Mouse (Mus musculus) bone marrow macrophage, adult 2 months (primary cell): ENCODE measurements around the gene Ppp1r8. TPM values are rescaled to one million over a fixed set of nuclear protein-coding genes. Genes with fewer than 3 reads are reported as not detected.

Experiments used
- H3K27ac ChIP-seq: 2 replicates; pipeline ENCODE4 v1.5.1; 2012; ENCODE audit warnings: low read depth, low read length; ENCODE audit not compliant: insufficient read depth
- H3K4me1 ChIP-seq: 2 replicates; pipeline ENCODE4 v1.6.1; 2012; ENCODE audit warnings: low read length; ENCODE audit not compliant: control insufficient read depth, insufficient read depth
- H3K4me3 ChIP-seq: 2 replicates; pipeline ENCODE4 v1.5.1; 2012; ENCODE audit warnings: mild to moderate bottlenecking, low read length, moderate library complexity; ENCODE audit not compliant: insufficient read depth
- CTCF ChIP-seq: IDR thresholded peaks from 2 replicates; pipeline ENCODE4 v1.5.1; 2012; ENCODE audit warnings: low read depth, mild to moderate bottlenecking, low read length, moderate library complexity
- POLR2A ChIP-seq: IDR thresholded peaks from 2 replicates; pipeline ENCODE4 v1.6.1; 2012; ENCODE audit warnings: mild to moderate bottlenecking, low read depth, low read length, borderline replicate concordance
- polyA plus RNA-seq: library from polyadenylated mRNA; stranded (reverse); fragments of >200 nt; gene quantifications from 2 replicates; pipeline ENCODE4 v1.2.4, GENCODE M21; 2012; ENCODE audit not compliant: missing spikeins, insufficient read depth, insufficient read length

Gene Ppp1r8
- polyA plus RNA-seq, 1 experiment, result 28.5 TPM

- no peak overlapping the region for H3K27ac ChIP-seq
- peaks cover 22% of the 10 kb centered on the region for H3K4me1 ChIP-seq
- TF ChIP-seq POLR2A (no peak), CTCF (no peak)
- no peak overlapping the region for H3K4me3 ChIP-seq
Measured at GRCm38 (mm10) chr4:132785228-132785627, 57.7 kb downstream of the Ppp1r8 start.

GRCm38 (mm10) chr4:132783732-132784131 lies 59.2 kb downstream of the Ppp1r8 start:
- no peak for TF ChIP-seq POLR2A
- no peak for TF ChIP-seq CTCF
- Histone ChIP-seq H3K4me1 (peaks cover 30% of the 10 kb centered on the region), H3K4me3 (no peak overlapping the region), H3K27ac (peak overlapping the region; percentile 21; the same call in 1 of the 2 replicates)

- Histone ChIP-seq H3K4me3 (no peak overlapping the region), H3K27ac (peak overlapping the region; percentile 80), H3K4me1 (peaks cover 24% of the 10 kb centered on the region)
- TF ChIP-seq CTCF (no peak), POLR2A (no peak)
Measured at GRCm38 (mm10) chr4:132780288-132780687, 62.7 kb downstream of the Ppp1r8 start.

GRCm38 (mm10) chr4:132778562-132779201 lies 64.3 kb downstream of the Ppp1r8 start:
- H3K4me3 ChIP-seq, result no peak overlapping the region
- no peak overlapping the region for H3K27ac ChIP-seq
- H3K4me1 ChIP-seq, result peaks cover 18% of the 10 kb centered on the region
- TF ChIP-seq CTCF (no peak), POLR2A (no peak)

Other genes starting within 250 kb of the Ppp1r8 start
- gene Eya3, start 204.2 kb downstream of the Ppp1r8 start, polyA plus RNA-seq, result 37.9 and 42.5 TPM in 2 replicates
- 2.4 and 2.7 TPM in 2 replicates for gene Xkr8, start 110.6 kb downstream of the Ppp1r8 start, polyA plus RNA-seq
- gene Smpdl3b, start 85.9 kb downstream of the Ppp1r8 start, polyA plus RNA-seq, result 8.8 and 9.1 TPM in 2 replicates
- 18.4 and 21.8 TPM in 2 replicates for gene Rpa2, start 74.8 kb downstream of the Ppp1r8 start, polyA plus RNA-seq
- 132 and 141 TPM in 2 replicates for gene Themis2, start 46.8 kb downstream of the Ppp1r8 start, polyA plus RNA-seq
- gene Stx12, start 41.3 kb upstream of the Ppp1r8 start, polyA plus RNA-seq, result 78.3 and 87.6 TPM in 2 replicates
- gene Fam76a, start 79.4 kb upstream of the Ppp1r8 start, polyA plus RNA-seq, result 36.3 and 37.6 TPM in 2 replicates
- 24.3 and 26.0 TPM in 2 replicates for gene Fgr, start 130.9 kb upstream of the Ppp1r8 start, polyA plus RNA-seq
- 5.5 and 8.7 TPM in 2 replicates for gene Ahdc1, start 168.1 kb upstream of the Ppp1r8 start, polyA plus RNA-seq